Mouse (Mus musculus): ENCODE results near the gene Iah1.

DNA sequence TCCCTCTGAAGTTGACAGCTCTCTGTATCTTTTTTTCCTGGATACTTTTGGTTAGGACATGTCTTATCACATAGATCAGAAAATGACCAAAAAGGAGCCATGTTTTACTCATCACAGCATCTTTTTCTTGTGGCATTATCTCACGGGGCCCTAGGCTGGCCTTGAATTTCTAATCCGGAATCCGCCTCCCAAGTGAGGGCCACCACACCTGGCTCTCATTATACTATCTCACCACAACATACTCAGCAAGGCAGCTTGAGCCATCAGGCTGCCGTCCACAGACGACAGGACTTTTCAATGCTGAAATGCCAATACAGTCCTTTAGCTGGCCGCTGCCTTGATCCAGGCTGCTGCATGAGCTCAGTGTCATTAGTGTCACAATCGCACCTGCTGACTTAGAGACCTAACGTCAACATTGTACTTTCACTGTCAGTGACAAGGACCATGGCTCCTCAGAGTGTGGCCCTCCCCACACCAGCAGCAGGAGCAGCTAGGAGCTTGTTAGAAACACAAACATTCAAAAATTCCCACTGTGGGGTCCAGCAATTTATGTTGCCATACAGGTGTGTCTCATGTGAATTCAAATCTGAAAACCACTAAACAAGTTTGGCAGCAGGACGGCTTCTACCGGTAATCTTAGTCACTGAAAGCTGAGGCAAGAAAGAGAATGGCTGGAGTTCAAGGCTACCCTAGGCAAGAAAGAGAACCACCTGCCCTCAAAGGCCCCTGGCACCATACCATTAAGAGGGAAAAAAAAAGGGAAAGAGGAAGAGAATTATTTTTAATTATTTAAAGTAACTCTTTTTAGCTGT, 48.6 kb downstream of the Iah1 start:
- TF ChIP-seq POLR2A (IDR thresholded peaks at IDR 0.05; ENCODE audit: insufficient read length, low read depth) (no peak), MYOD1 (IDR thresholded peaks at IDR 0.05; ENCODE audit: control insufficient read depth in 1 of 3, insufficient read length in 2 of 3, low read depth in 2 of 3) (no peak), TCF12 (IDR thresholded peaks at IDR 0.05; ENCODE audit: insufficient read depth, poor library complexity, severe bottlenecking) (no peak), REST (IDR thresholded peaks at IDR 0.05; ENCODE audit: insufficient read depth, insufficient read length) (no peak), USF1 (IDR thresholded peaks at IDR 0.05; ENCODE audit: low read depth) (no peak), MYOG (IDR thresholded peaks at IDR 0.05; ENCODE audit: control insufficient read depth in 1 of 3, insufficient read depth in 1 of 3, insufficient read length in 2 of 3, low read depth in 2 of 3) (no peak), CEBPB (IDR thresholded peaks at IDR 0.05; ENCODE audit: insufficient read depth, poor library complexity, severe bottlenecking) (no peak), POLR2AphosphoS2 (IDR thresholded peaks at IDR 0.05; ENCODE audit: insufficient read length, low read depth) (no peak), TCF3 (IDR thresholded peaks at IDR 0.05; ENCODE audit: insufficient read length, low read depth) (no peak), MAX (IDR thresholded peaks at IDR 0.05; ENCODE audit: low read depth) (no peak), E2F4 (IDR thresholded peaks at IDR 0.05; ENCODE audit: insufficient read depth) (no peak), SRF (IDR thresholded peaks at IDR 0.05; ENCODE audit: control insufficient read depth, insufficient read length, low read depth) (no peak)
